Mouse (Mus musculus): ENCODE measurements around the gene Cxcl10.

GRCm38 (mm10) chr5:92313776-92314175 lies 34.9 kb downstream of the Cxcl10 start:
- no peak for TF ChIP-seq CTCF (IDR thresholded peaks at IDR 0.05; ENCODE audit: extremely low read depth, insufficient read length, insufficient replicate concordance, low read depth, low read length)
- TF ChIP-seq POLR2A (IDR thresholded peaks at IDR 0.05; ENCODE audit: low read depth, low read length), result no peak

All from small intestine, adult 2 months (tissue).